Mouse (Mus musculus): Measurements from ENCODE around the gene Tgtp1. TPM values are rescaled to one million over a fixed set of nuclear protein-coding genes. Genes with fewer than 3 reads are reported as not detected.
"Not testable (repeated sequence)": the region's sequence is repeated elsewhere in the genome, so short reads cannot be mapped to it uniquely, and the experiment has no call there.

Gene Tgtp1
- polyA plus RNA-seq, 1 experiment, result 5.5 TPM

GRCm38 (mm10) chr11:48979251-48979650, 14.7 kb downstream of the Tgtp1 start, which contains the start of gene 9930111J21Rik1:
TSS of gene 9930111J21Rik1 (minus strand) at chr11:48979398.
- not testable (repeated sequence) for H3K27me3 ChIP-seq (replicated peaks; ENCODE audit: control insufficient read depth, insufficient read depth, low read length); H3K4me1 ChIP-seq (ENCODE audit: control insufficient read depth, insufficient read depth, low read length); H3K4me3 ChIP-seq (ENCODE audit: insufficient read depth, low read depth, low read length); H3K27ac ChIP-seq (ENCODE audit: insufficient read depth, low read depth, low read length); H3K36me3 ChIP-seq (ENCODE audit: control insufficient read depth, insufficient read depth, low read length); DNase-seq
- WGBS, result no CpG with 5 or more reads among the region's 3 CpGs

DNA sequence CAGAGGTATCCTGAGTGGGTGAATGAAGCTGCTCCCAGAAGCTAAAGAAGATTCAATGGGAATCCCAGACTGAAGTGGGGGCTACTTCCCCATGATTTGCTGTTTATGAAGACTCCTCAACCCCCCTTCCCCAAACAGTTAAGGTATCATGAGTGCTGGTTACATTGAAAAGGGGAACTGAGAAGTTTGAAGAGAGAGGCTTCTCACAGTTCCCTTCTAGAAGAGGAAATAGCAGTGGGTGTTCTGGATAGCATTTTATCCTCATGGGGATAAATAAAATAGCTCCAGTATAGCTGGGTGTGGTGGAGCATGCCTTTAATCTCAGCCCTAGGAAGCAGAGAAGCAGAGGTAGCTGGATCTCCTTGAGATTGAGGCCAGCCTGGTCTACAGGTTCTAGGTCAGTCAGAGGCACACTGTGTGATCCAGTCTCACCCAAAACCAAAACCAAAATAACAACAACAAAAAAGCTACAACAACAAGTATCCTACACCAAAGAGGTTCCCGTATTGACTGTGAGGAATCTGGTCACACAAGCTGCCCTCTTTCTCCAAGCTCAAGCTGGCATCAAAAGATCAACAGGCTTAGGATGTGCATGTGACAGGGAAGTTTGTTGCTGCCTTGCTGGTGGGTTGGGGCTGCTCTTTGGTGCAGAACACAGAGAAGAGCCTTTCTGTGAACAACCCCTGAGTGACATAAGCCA, 15.6 kb downstream of the Tgtp1 start, which contains the start of gene Olfr56:
Gene Olfr56, plus strand, starts transcription at position 650 of the 700 bp plus-strand sequence.
- H3K4me1 ChIP-seq (ENCODE audit: control insufficient read depth, insufficient read depth, low read length); H3K36me3 ChIP-seq (ENCODE audit: control insufficient read depth, insufficient read depth, low read length); H3K27ac ChIP-seq (ENCODE audit: insufficient read depth, low read depth, low read length); DNase-seq; H3K4me3 ChIP-seq (ENCODE audit: insufficient read depth, low read depth, low read length); H3K27me3 ChIP-seq (replicated peaks; ENCODE audit: control insufficient read depth, insufficient read depth, low read length): not testable (repeated sequence)
- no CpG with 5 or more reads among the region's 1 CpGs for WGBS

- no CpG with 5 or more reads among the region's 1 CpGs for WGBS
Measured at GRCm38 (mm10) chr11:48974686-48975085, 19.3 kb downstream of the Tgtp1 start.

GRCm38 (mm10) chr11:48946090-48946489, 47.9 kb downstream of the Tgtp1 start, which contains the start of gene Psme2b:
TSS of gene Psme2b (minus strand) at chr11:48946190.
- DNase-seq; H3K4me1 ChIP-seq (ENCODE audit: control insufficient read depth, insufficient read depth, low read length); H3K27me3 ChIP-seq (replicated peaks; ENCODE audit: control insufficient read depth, insufficient read depth, low read length); H3K4me3 ChIP-seq (ENCODE audit: insufficient read depth, low read depth, low read length); H3K36me3 ChIP-seq (ENCODE audit: control insufficient read depth, insufficient read depth, low read length); H3K27ac ChIP-seq (ENCODE audit: insufficient read depth, low read depth, low read length): not testable (repeated sequence)
- WGBS, result 91% methylated on average over 6 of the region's 6 CpGs

More at GRCm38 (mm10) chr11:48974686-48975085, 19.3 kb downstream of the Tgtp1 start:
- DNase-seq; H3K27me3 ChIP-seq (replicated peaks; ENCODE audit: control insufficient read depth, insufficient read depth, low read length); H3K4me1 ChIP-seq (ENCODE audit: control insufficient read depth, insufficient read depth, low read length); H3K4me3 ChIP-seq (ENCODE audit: insufficient read depth, low read depth, low read length); H3K36me3 ChIP-seq (ENCODE audit: control insufficient read depth, insufficient read depth, low read length); H3K27ac ChIP-seq (ENCODE audit: insufficient read depth, low read depth, low read length): not testable (repeated sequence)

DNA sequence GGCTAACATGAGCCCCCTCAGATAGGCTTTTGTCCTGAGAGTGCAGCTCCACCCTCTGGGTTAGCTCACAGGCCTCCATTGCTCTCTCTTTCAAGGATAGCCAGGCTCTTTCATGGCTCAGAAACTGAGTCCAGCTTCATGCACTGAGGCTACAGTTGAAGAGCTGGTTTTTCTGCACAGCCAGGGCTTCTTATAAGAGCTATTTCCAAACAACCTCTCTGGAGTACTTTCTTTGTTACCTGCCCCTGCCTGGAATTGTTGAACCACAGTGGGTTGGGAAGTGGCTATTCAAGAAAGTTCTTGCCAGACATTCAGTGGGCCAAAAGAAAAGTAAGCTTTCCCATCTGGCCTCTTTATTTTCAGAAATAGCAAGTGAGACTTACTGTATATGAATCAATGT, 54.7 kb downstream of the Tgtp1 start:
- not testable (repeated sequence) for H3K4me1 ChIP-seq (ENCODE audit: control insufficient read depth, insufficient read depth, low read length); DNase-seq; H3K4me3 ChIP-seq (ENCODE audit: insufficient read depth, low read depth, low read length); H3K27ac ChIP-seq (ENCODE audit: insufficient read depth, low read depth, low read length); H3K27me3 ChIP-seq (replicated peaks; ENCODE audit: control insufficient read depth, insufficient read depth, low read length); H3K36me3 ChIP-seq (ENCODE audit: control insufficient read depth, insufficient read depth, low read length)

Other genes with a start within 250 kb of the Tgtp1 start
- 1,151 and 1,243 TPM in 2 replicates for gene Rack1, start 193.8 kb downstream of the Tgtp1 start, polyA plus RNA-seq (2012; rRNA removed)
- 26.3 and 27.3 TPM in 2 replicates for gene Trim41, start 176.8 kb downstream of the Tgtp1 start, polyA plus RNA-seq (2012; rRNA removed)
- gene Trim7, start 168.0 kb downstream of the Tgtp1 start, polyA plus RNA-seq (2012; rRNA removed), result 80.3 and 98.8 TPM in 2 replicates
- gene Gm12184, start 167.5 kb downstream of the Tgtp1 start, polyA plus RNA-seq (2012; rRNA removed), result 9.7 and 10.4 TPM in 2 replicates
- 24.4 and 28.2 TPM in 2 replicates for gene Irgm1, start 122.5 kb downstream of the Tgtp1 start, polyA plus RNA-seq (2012; rRNA removed)
- 0.19 and 0.20 TPM in 2 replicates for gene Gm5431, start 92.0 kb downstream of the Tgtp1 start, polyA plus RNA-seq (2012; rRNA removed)
- gene Psme2b, start 48.0 kb downstream of the Tgtp1 start, polyA plus RNA-seq (2012; rRNA removed), result 4.0 and 6.5 TPM in 2 replicates
- gene Olfr56, start 15.3 kb downstream of the Tgtp1 start, polyA plus RNA-seq (2012; rRNA removed), result 0.10 and 0.16 TPM in 2 replicates
- gene 9930111J21Rik1, start 14.8 kb downstream of the Tgtp1 start, polyA plus RNA-seq (2012; rRNA removed), result 2.0 and 3.1 TPM in 2 replicates
- 0.08 and 0.33 TPM in 2 replicates for gene Gm12185, start 1.9 kb downstream of the Tgtp1 start, polyA plus RNA-seq (2012; rRNA removed)
- gene 9930111J21Rik2, start 57.1 kb upstream of the Tgtp1 start, polyA plus RNA-seq (2012; rRNA removed), result 1.4 and 2.4 TPM in 2 replicates
- gene Tgtp2, start 70.0 kb upstream of the Tgtp1 start, polyA plus RNA-seq (2012; rRNA removed), result 12.1 and 15.1 TPM in 2 replicates
- gene Ifi47, start 82.4 kb upstream of the Tgtp1 start, polyA plus RNA-seq (2012; rRNA removed), result 4.5 and 8.4 TPM in 2 replicates
- gene Olfr1396, start 120.7 kb upstream of the Tgtp1 start, polyA plus RNA-seq (2012; rRNA removed), result 2.7 and 4.1 TPM in 2 replicates
- gene Olfr1395, start 148.1 kb upstream of the Tgtp1 start, polyA plus RNA-seq (2012; rRNA removed), result not detected in 2 replicates
- gene Olfr1394, start 160.2 kb upstream of the Tgtp1 start, polyA plus RNA-seq (2012; rRNA removed), result 0.02 TPM in 1 of 2 replicates, not detected in the other
- gene Btnl9, start 193.0 kb upstream of the Tgtp1 start, polyA plus RNA-seq (2012; rRNA removed), result 6.4 and 7.5 TPM in 2 replicates
- 2.0 and 2.6 TPM in 2 replicates for gene Zfp62, start 209.1 kb upstream of the Tgtp1 start, polyA plus RNA-seq (2012; rRNA removed)

All from kidney, adult 2 months (tissue).